Mouse (Mus musculus): ENCODE results near the gene Gm49366. TPM values are rescaled to one million over a fixed set of nuclear protein-coding genes. Genes with fewer than 3 reads are reported as not detected.
"Not testable (repeated sequence)": the region's sequence is repeated elsewhere in the genome, so short reads cannot be mapped to it uniquely, and the experiment has no call there.

Gm49366 gene
- polyA plus RNA-seq, 1 experiment: not detected

DNA sequence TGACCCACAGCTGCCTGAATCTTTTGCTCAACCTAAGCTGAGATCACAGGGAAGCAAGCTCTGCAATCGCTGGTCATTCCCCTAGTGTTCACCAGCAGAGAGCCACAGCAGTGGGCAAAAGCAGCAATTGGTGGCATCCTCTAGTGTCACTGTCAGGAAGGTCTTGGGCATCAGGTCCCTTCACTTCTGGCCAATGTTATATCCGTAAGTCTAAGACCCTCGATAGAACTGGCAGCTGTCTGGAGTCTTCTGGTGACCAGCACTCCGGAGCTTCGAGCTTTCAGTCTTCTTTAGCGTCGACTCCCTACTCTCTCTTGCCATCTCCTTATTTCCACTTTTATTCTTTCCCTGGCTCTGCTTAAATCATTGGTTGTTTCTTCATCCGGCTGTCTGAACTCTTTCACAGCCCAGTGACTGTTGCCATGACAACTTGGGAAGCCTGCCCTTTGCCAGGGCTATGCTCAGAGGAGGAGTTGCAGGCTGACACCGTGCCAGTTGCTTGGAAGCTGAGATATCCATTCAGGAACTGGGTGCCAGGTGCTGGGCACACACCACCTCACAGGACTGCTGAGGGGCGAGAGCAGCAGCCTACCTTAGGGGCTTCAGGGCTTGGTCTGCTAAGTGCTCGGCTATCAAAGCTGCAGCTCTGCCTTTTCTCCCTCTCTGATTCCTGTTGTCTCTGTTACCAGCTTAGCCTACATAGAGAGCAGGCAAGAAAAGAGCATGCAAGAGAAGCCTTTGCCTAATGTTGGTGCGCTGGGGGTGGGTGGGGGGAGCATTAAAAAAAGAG, 27.3 kb upstream of the Gm49366 start:
- Histone ChIP-seq H3K4me2 (ENCODE audit: low read depth) (peak overlapping the region; percentile 48), H3K36me3 (ENCODE audit: control insufficient read depth, insufficient read depth) (no peaks in the 10 kb centered on the region), H3K4me3 (no peak overlapping the region), H3ac (ENCODE audit: control insufficient read depth, insufficient read length) (no peak overlapping the region), H3K27me3 (ENCODE audit: control insufficient read depth, insufficient read depth, insufficient read length) (peaks cover 25% of the 10 kb centered on the region), H3K79me2 (ENCODE audit: control insufficient read depth, insufficient read depth) (no peaks in the 10 kb centered on the region)
- TF ChIP-seq MYOD1 (IDR thresholded peaks at IDR 0.05; ENCODE audit: control insufficient read depth in 1 of 3, insufficient read length in 2 of 3, low read depth in 2 of 3): peak in 1 of 3 experiments; percentile 15
- TF ChIP-seq MAX (IDR thresholded peaks at IDR 0.05; ENCODE audit: low read depth): no peak

GRCm38 (mm10) chr12:84013130-84013529, 25.6 kb upstream of the Gm49366 start:
- H3K79me2 ChIP-seq (ENCODE audit: control insufficient read depth, insufficient read depth): no peaks in the 10 kb centered on the region
- H3ac ChIP-seq (ENCODE audit: control insufficient read depth, insufficient read length): no peak overlapping the region
- peaks cover 28% of the 10 kb centered on the region for H3K27me3 ChIP-seq (ENCODE audit: control insufficient read depth, insufficient read depth, insufficient read length)
- H3K4me2 ChIP-seq (ENCODE audit: low read depth): no peak overlapping the region
- TF ChIP-seq TCF12 (IDR thresholded peaks at IDR 0.05; ENCODE audit: insufficient read depth, poor library complexity, severe bottlenecking): no peak
- TF ChIP-seq E2F4 (IDR thresholded peaks at IDR 0.05; ENCODE audit: insufficient read depth): no peak
- TF ChIP-seq CEBPB (IDR thresholded peaks at IDR 0.05; ENCODE audit: insufficient read depth, poor library complexity, severe bottlenecking): no peak
- TF ChIP-seq POLR2AphosphoS2 (IDR thresholded peaks at IDR 0.05; ENCODE audit: insufficient read length, low read depth): no peak
- TF ChIP-seq USF1 (IDR thresholded peaks at IDR 0.05; ENCODE audit: low read depth): no peak
- TF ChIP-seq MYOD1 (IDR thresholded peaks at IDR 0.05; ENCODE audit: control insufficient read depth in 1 of 3, insufficient read length in 2 of 3, low read depth in 2 of 3): no peak
- TF ChIP-seq SRF (IDR thresholded peaks at IDR 0.05; ENCODE audit: control insufficient read depth, insufficient read length, low read depth): no peak
- TF ChIP-seq MYOG (IDR thresholded peaks at IDR 0.05; ENCODE audit: control insufficient read depth in 1 of 3, insufficient read depth in 1 of 3, insufficient read length in 2 of 3, low read depth in 2 of 3): no peak
- TF ChIP-seq POLR2A (IDR thresholded peaks at IDR 0.05; ENCODE audit: insufficient read length, low read depth): no peak
- TF ChIP-seq REST (IDR thresholded peaks at IDR 0.05; ENCODE audit: insufficient read depth, insufficient read length): no peak
- TF ChIP-seq MAX (IDR thresholded peaks at IDR 0.05; ENCODE audit: low read depth): no peak
- no peak for TF ChIP-seq TCF3 (IDR thresholded peaks at IDR 0.05; ENCODE audit: insufficient read length, low read depth)
- H3K4me3 ChIP-seq: no peak overlapping the region
- H3K36me3 ChIP-seq (ENCODE audit: control insufficient read depth, insufficient read depth): no peaks in the 10 kb centered on the region

DNA sequence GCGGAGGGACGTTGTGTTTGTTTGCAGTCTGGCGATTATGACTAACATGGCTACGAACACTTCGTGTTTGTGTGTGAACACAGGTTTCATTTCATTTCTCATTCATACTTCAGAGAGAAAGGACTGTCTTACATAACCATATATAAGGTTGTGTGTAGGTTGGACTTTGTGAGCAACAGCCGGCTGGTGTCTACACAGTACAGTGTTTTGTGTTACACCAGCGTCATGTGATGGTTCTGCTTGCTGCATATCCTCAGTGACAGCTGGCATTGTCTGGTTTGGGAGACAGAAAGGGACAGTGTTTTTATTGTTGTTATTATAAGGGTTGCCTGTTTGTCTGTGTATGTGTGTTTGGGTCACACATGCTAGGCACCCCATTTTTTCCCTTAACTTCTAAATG, 25.0 kb upstream of the Gm49366 start:
- Histone ChIP-seq H3K4me2 (ENCODE audit: low read depth) (no peak overlapping the region), H3K4me3 (no peak overlapping the region), H3ac (ENCODE audit: control insufficient read depth, insufficient read length) (no peak overlapping the region), H3K36me3 (ENCODE audit: control insufficient read depth, insufficient read depth) (no peaks in the 10 kb centered on the region), H3K79me2 (ENCODE audit: control insufficient read depth, insufficient read depth) (no peaks in the 10 kb centered on the region), H3K27me3 (ENCODE audit: control insufficient read depth, insufficient read depth, insufficient read length) (peaks cover 29% of the 10 kb centered on the region)
- TF ChIP-seq MAX (IDR thresholded peaks at IDR 0.05; ENCODE audit: low read depth): no peak
- TF ChIP-seq SRF (IDR thresholded peaks at IDR 0.05; ENCODE audit: control insufficient read depth, insufficient read length, low read depth): no peak
- TF ChIP-seq REST (IDR thresholded peaks at IDR 0.05; ENCODE audit: insufficient read depth, insufficient read length): no peak
- no peak for TF ChIP-seq POLR2AphosphoS2 (IDR thresholded peaks at IDR 0.05; ENCODE audit: insufficient read length, low read depth)
- TF ChIP-seq MYOG (IDR thresholded peaks at IDR 0.05; ENCODE audit: control insufficient read depth in 1 of 3, insufficient read depth in 1 of 3, insufficient read length in 2 of 3, low read depth in 2 of 3): no peak
- TF ChIP-seq TCF3 (IDR thresholded peaks at IDR 0.05; ENCODE audit: insufficient read length, low read depth): no peak
- no peak for TF ChIP-seq TCF12 (IDR thresholded peaks at IDR 0.05; ENCODE audit: insufficient read depth, poor library complexity, severe bottlenecking)
- TF ChIP-seq POLR2A (IDR thresholded peaks at IDR 0.05; ENCODE audit: insufficient read length, low read depth): no peak
- TF ChIP-seq E2F4 (IDR thresholded peaks at IDR 0.05; ENCODE audit: insufficient read depth): no peak
- no peak for TF ChIP-seq CEBPB (IDR thresholded peaks at IDR 0.05; ENCODE audit: insufficient read depth, poor library complexity, severe bottlenecking)
- no peak for TF ChIP-seq MYOD1 (IDR thresholded peaks at IDR 0.05; ENCODE audit: control insufficient read depth in 1 of 3, insufficient read length in 2 of 3, low read depth in 2 of 3)
- TF ChIP-seq USF1 (IDR thresholded peaks at IDR 0.05; ENCODE audit: low read depth): no peak

DNA sequence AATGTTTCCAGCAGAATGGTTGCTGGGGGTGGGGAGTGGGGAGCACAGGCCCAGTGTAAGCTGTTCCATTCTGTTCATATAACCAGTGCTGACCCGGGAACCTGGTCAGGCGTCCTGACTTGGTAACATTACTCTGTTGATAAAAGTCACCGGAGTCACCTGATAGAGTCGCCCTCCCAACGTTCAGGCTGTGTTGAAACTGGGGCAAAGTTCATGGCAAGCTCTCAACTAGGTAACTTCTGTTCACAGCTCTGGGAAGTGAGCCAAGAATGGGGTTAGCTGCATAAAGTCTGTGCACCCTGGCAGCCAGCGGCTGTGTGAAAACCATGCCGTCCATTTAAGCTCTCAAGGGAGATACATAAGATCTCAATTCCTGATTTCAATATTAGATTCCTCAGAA, 18.2 kb upstream of the Gm49366 start:
- H3K36me3 ChIP-seq (ENCODE audit: control insufficient read depth, insufficient read depth); H3ac ChIP-seq (ENCODE audit: control insufficient read depth, insufficient read length); H3K4me3 ChIP-seq; H3K79me2 ChIP-seq (ENCODE audit: control insufficient read depth, insufficient read depth); H3K4me2 ChIP-seq (ENCODE audit: low read depth): not testable (repeated sequence)
- H3K27me3 ChIP-seq (ENCODE audit: control insufficient read depth, insufficient read depth, insufficient read length): peaks cover 14% of the 10 kb centered on the region

DNA sequence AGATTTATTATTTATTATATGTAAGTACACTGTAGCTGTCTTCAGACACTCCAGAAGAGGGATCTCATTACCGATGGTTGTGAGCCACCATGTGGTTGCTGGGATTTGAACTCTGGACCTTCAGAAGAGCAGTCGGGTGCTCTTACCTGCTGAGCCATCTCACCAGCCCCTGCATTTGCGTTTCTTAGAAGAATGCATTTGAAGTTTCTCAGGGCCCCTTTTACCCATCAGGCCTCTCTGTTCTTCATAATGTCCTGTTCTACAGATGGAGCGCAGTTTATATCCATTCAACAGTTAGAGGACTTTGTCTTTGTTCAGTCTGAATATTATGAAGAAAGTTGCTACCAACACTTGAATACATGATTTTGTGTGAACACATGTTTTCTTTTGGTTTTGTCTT, 16.5 kb upstream of the Gm49366 start:
- not testable (repeated sequence) for H3K4me2 ChIP-seq (ENCODE audit: low read depth); H3K79me2 ChIP-seq (ENCODE audit: control insufficient read depth, insufficient read depth); H3K36me3 ChIP-seq (ENCODE audit: control insufficient read depth, insufficient read depth); H3K4me3 ChIP-seq; H3ac ChIP-seq (ENCODE audit: control insufficient read depth, insufficient read length)
- H3K27me3 ChIP-seq (ENCODE audit: control insufficient read depth, insufficient read depth, insufficient read length): peaks cover 14% of the 10 kb centered on the region

Measured in myocyte (in vitro differentiated cells).